Mouse (Mus musculus) intestine, embryonic 14.5 days (tissue): ENCODE data around the gene Lamtor1. TPM values are rescaled to one million over a fixed set of nuclear protein-coding genes. Genes with fewer than 3 reads are reported as not detected.
"Not testable (repeated sequence)": the region's sequence is repeated elsewhere in the genome, so short reads cannot be mapped to it uniquely, and the experiment has no call there.

Experiments
- ATAC-seq: fragments of 200-750 bp; cut with Nextera tagmentation; replicated peaks from 2 replicates; pipeline ENCODE4 v1.8.0; 2017; ENCODE audit warnings: low read depth, moderate number of reproducible peaks, moderate TSS enrichment, moderate library complexity; ENCODE audit not compliant: low FRiP score, low TSS enrichment
- DNase-seq: peaks from one replicate; pipeline ENCODE4 v3.0.0-alpha.2; 2018; ENCODE audit warnings: low spot score
- H3K27ac ChIP-seq: fragments of 300-500 bp; sonication (generic); 2 replicates; pipeline ENCODE4 v1.5.1; 2014; ENCODE audit warnings: low read depth, mild to moderate bottlenecking, control low read depth
- H3K27me3 ChIP-seq: fragments of 300-500 bp; sonication (generic); replicated peaks from 2 replicates; pipeline ENCODE4 v1.6.1; 2014; ENCODE audit warnings: low read length, control low read depth; ENCODE audit not compliant: control insufficient read depth, insufficient read depth
- H3K36me3 ChIP-seq: fragments of 300-500 bp; sonication (generic); 2 replicates; pipeline ENCODE4 v1.6.1; 2014; ENCODE audit warnings: low read length, control low read depth; ENCODE audit not compliant: control insufficient read depth, insufficient read depth
- H3K4me1 ChIP-seq: fragments of 300-500 bp; sonication (generic); replicated peaks from 2 replicates; pipeline ENCODE4 v1.6.1; 2014; ENCODE audit warnings: low read length, control low read depth, mixed read lengths; ENCODE audit not compliant: control insufficient read depth, insufficient read depth
- H3K4me2 ChIP-seq: fragments of 300-500 bp; sonication (generic); 2 replicates; pipeline ENCODE4 v1.6.1; 2014; ENCODE audit warnings: low read length
- H3K4me3 ChIP-seq: fragments of 300-500 bp; sonication (generic); 2 replicates; pipeline ENCODE4 v1.5.1; 2014; ENCODE audit warnings: low read depth, low read length, control low read depth, mixed read lengths
- H3K9ac ChIP-seq: fragments of 300-500 bp; sonication (generic); 2 replicates; pipeline ENCODE4 v1.6.1; 2014; ENCODE audit warnings: mild to moderate bottlenecking, low read length
- H3K9me3 ChIP-seq: fragments of 300-500 bp; sonication (generic); 2 replicates; pipeline ENCODE4 v1.6.1; 2016; ENCODE audit warnings: low read length, control low read depth; ENCODE audit not compliant: control insufficient read depth
- WGBS: fragments of 180-500 bp; shearing (Covaris S2); extraction: QIAGEN DNeasy Blood & Tissue Kit; methylation state at CpG from one replicate; pipeline ENCODE4 v1.1.7; 2014; 5-methylcytosine and 5-hydroxymethylcytosine counted together
- polyA plus RNA-seq: library from polyadenylated mRNA; unstranded; fragments of >200 nt; fragmentation: Nextera tagmentation; extraction: Ambion mirVana; gene quantifications from 2 replicates; pipeline ENCODE4 v1.2.1, GENCODE M21; 2014

Lamtor1 gene
- polyA plus RNA-seq, 1 experiment from 2014 or later: 153 TPM

DNA sequence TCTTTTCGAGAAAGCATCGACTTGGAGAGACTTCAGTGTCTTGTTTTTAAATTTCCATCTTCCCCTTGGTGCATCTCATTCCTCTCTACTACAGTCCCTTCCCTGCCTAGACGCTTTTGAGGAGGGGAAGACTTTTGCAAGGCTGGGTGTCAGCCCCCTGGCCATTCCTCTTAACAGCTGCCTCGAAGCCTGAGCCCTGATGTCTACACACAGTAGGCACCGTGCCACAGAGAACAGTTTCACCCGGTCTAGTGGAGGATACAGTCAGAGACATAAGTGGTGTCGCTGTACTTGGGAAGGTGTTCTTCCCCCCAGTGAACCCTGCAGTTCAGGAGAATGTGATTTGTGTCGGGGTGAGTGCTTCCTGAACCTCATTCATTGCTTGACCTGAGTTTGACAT is 992 bp downstream of the Lamtor1 start:
- Histone ChIP-seq H3K36me3 (peaks cover 25% of the 10 kb centered on the region), H3K4me2 (peak overlapping the region; percentile 90), H3K27me3 (no peaks in the 10 kb centered on the region), H3K27ac (no peak overlapping the region; the same call in 1 of the 2 replicates), H3K9ac (peak overlapping the region; percentile 90), H3K4me1 (peaks cover 21% of the 10 kb centered on the region), H3K4me3 (peak overlapping the region; percentile 93), H3K9me3 (no peaks in the 10 kb centered on the region)
- DNase-seq: no peak
- 73% methylated on average over 8 of the region's 8 CpGs for WGBS
- no peak for ATAC-seq

DNA sequence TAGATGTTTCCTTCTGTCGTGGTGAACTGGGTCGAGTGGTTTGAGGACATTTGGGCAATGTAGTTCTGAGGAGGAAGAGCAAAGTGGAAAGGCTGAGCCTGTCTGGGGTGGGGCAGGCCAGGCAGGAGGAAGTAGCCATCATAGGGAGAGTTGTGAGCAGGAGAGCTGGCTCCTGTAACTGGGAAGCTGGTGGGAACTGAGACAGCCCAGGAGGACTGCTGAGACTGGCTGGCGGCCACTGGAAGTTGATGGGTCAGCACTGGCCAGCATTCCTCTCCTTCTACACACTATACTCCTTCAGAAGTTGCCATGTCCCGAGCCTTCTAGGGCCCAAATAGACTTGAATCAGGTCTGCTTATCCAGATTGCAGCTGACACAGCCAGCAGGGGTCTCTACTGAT is 2.7 kb downstream of the Lamtor1 start:
- Histone ChIP-seq H3K27ac (no peak overlapping the region), H3K9ac (0 out of 2 replicates have a peak overlapping the region, but pooled peaks have one; percentile 1), H3K27me3 (no peaks in the 10 kb centered on the region), H3K36me3 (peaks cover 41% of the 10 kb centered on the region), H3K4me1 (peaks cover 21% of the 10 kb centered on the region), H3K9me3 (no peaks in the 10 kb centered on the region), H3K4me3 (no peak overlapping the region), H3K4me2 (no peak overlapping the region)
- 82% methylated on average over 4 of the region's 4 CpGs for WGBS
- DNase-seq: no peak
- no peak for ATAC-seq

- Histone ChIP-seq H3K4me2 (no peak overlapping the region), H3K4me1 (peaks cover 18% of the 10 kb centered on the region), H3K9ac (no peak overlapping the region), H3K36me3 (peaks cover 53% of the 10 kb centered on the region), H3K4me3 (no peak overlapping the region), H3K9me3 (no peaks in the 10 kb centered on the region), H3K27ac (no peak overlapping the region), H3K27me3 (no peaks in the 10 kb centered on the region)
- WGBS: 78% methylated on average over 4 of the region's 4 CpGs
- DNase-seq (no peak), ATAC-seq (no peak)
These were observed 4.4 kb downstream of the Lamtor1 start for GRCm38 (mm10) chr7:101910138-101910537.

- H3K27ac ChIP-seq: no peak overlapping the region
- H3K4me3 ChIP-seq: no peak overlapping the region
- no peak overlapping the region for H3K9ac ChIP-seq
- peaks cover 8% of the 10 kb centered on the region; the same call in 1 of the 2 replicates for H3K4me1 ChIP-seq
- no peaks in the 10 kb centered on the region for H3K27me3 ChIP-seq
- no peak overlapping the region for H3K4me2 ChIP-seq
- ATAC-seq: no peak
- H3K9me3 ChIP-seq: no peaks in the 10 kb centered on the region
- peaks cover 53% of the 10 kb centered on the region for H3K36me3 ChIP-seq
- 67% methylated on average over 3 of the region's 3 CpGs for WGBS
- no peak for DNase-seq
These were observed 6.3 kb downstream of the Lamtor1 start for GRCm38 (mm10) chr7:101911982-101912381.

DNA sequence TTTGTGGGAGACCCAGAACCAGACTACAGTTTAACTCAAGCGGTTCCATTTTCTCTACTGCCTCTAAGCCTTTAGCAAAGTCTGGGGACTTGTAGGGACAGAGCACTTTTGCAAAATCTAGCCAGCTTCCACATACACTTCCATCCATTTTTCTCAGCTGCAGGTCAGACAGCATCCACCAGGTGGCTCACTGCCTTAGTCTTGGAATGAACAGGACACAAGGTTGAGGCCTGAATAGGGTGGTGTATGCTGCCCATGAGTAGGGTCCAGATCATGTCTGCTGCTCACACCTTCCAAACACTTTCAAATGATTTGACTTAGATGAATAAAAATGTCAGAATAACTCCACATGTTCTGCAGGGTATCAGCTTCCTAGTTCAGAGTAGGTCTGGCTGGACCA is 12.4 kb downstream of the Lamtor1 start:
- DNase-seq: peak; percentile 92
- ATAC-seq: peak; percentile 60; the same call in 1 of the 2 replicates
- Histone ChIP-seq H3K4me3 (no peak overlapping the region), H3K27me3 (no peaks in the 10 kb centered on the region), H3K36me3 (peaks cover 14% of the 10 kb centered on the region), H3K27ac (no peak overlapping the region), H3K4me2 (no peak overlapping the region), H3K9ac (no peak overlapping the region), H3K4me1 (no peaks in the 10 kb centered on the region), H3K9me3 (no peaks in the 10 kb centered on the region)
- 14% methylated on average over 1 of the region's 1 CpGs for WGBS

- DNase-seq, ATAC-seq, H3K36me3 ChIP-seq, H3K4me1 ChIP-seq, H3K27ac ChIP-seq, H3K9ac ChIP-seq, H3K4me3 ChIP-seq, H3K9me3 ChIP-seq, H3K27me3 ChIP-seq, H3K4me2 ChIP-seq: not testable (repeated sequence)
These were observed 20.2 kb downstream of the Lamtor1 start for GRCm38 (mm10) chr7:101925892-101926291.

DNA sequence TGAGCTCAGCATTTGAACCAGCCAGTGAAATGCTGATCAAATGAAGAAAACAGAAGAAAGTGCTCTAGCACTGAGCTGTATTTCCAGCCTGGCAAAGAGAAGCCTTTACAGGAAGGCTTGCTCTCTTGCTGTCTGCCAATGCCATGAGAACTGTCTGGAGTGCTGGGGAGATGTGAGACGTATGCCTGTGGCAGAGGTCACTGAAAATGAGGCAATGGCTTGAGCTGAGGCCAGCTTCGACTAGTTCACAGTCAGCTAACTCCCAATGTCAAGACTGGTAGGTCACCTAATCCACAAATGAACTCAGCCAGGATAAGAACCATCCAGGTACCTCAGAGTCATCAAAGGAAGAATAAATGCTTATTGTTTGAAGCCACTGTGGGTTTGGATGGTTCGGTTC is 22.4 kb downstream of the Lamtor1 start:
- Histone ChIP-seq H3K36me3 (no peaks in the 10 kb centered on the region), H3K27ac (no peak overlapping the region), H3K4me2 (no peak overlapping the region), H3K4me3 (no peak overlapping the region), H3K9me3 (no peaks in the 10 kb centered on the region), H3K27me3 (no peaks in the 10 kb centered on the region), H3K4me1 (peaks cover 2% of the 10 kb centered on the region; the same call in 1 of the 2 replicates), H3K9ac (no peak overlapping the region)
- no peak for ATAC-seq
- WGBS: 83% methylated on average over 3 of the region's 3 CpGs
- DNase-seq: no peak

GRCm38 (mm10) chr7:101932551-101932950 is 26.8 kb downstream of the Lamtor1 start:
- Histone ChIP-seq H3K27ac (no peak overlapping the region), H3K4me3 (peak overlapping the region; percentile 88; the same call in 1 of the 2 replicates), H3K36me3 (no peaks in the 10 kb centered on the region), H3K4me2 (peak overlapping the region; percentile 77), H3K4me1 (peaks cover 7% of the 10 kb centered on the region; the same call in 1 of the 2 replicates), H3K9ac (peak overlapping the region; percentile 62; the same call in 1 of the 2 replicates), H3K9me3 (no peaks in the 10 kb centered on the region), H3K27me3 (no peaks in the 10 kb centered on the region)
- 78% methylated on average over 1 of the region's 1 CpGs for WGBS
- no peak for DNase-seq
- no peak for ATAC-seq

- peak; percentile 36; the same call in 1 of the 2 replicates for ATAC-seq
- 4% methylated on average over 15 of the region's 15 CpGs for WGBS
- no peak for DNase-seq
These were observed 27.6 kb downstream of the Lamtor1 start for GRCm38 (mm10) chr7:101933300-101933699.

More at GRCm38 (mm10) chr7:101933300-101933699, 27.6 kb downstream of the Lamtor1 start:
- Histone ChIP-seq H3K4me1 (peaks cover 7% of the 10 kb centered on the region; the same call in 1 of the 2 replicates), H3K4me2 (peak overlapping the region; percentile 77), H3K9ac (peak overlapping the region; percentile 62), H3K27me3 (no peaks in the 10 kb centered on the region), H3K36me3 (no peaks in the 10 kb centered on the region), H3K4me3 (peak overlapping the region; percentile 88), H3K27ac (peak overlapping the region; percentile 82), H3K9me3 (no peaks in the 10 kb centered on the region)
